Mouse (Mus musculus): ENCODE data around the gene Nop56.

Nop56 gene

DNA sequence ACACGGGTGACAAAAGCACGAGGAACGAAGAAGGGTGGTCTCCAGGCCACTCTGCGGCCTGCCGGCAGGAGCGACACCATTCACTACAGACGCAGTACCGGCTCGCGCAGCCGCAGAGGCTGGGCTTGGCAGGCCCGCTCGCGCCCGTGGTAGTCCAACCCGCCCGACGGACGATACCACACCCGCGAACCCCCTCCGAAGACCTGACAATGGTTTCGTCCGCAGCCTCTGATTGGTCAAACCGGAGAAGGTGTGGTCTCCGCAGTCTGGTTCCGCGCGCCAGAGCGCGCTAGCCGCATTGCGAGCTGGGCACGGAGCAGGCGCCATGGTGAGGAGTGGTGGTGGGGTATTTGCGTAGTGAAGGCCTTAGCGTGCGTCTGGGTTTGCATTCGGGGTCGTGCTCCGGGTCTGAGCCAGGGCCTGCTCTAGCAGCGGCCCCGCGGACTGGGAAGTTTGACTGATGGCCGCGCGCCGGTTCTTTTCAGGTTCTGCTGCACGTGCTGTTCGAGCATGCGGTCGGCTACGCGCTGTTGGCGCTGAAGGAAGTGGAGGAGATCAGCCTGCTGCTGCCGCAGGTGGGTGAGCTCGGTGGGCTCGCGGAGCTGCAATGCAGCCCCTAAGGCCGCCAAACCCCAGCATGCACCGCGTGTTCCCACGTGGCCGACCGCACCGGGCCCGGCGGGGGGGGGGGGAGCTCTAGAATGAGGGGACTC is at the start of gene Nop56:
Gene Nop56 (plus strand): TSS at position 282 of the 713 bp plus-strand sequence.
- peak; percentile 97 for DNase-seq (ENCODE audit: low read depth, low spot score)

DNA sequence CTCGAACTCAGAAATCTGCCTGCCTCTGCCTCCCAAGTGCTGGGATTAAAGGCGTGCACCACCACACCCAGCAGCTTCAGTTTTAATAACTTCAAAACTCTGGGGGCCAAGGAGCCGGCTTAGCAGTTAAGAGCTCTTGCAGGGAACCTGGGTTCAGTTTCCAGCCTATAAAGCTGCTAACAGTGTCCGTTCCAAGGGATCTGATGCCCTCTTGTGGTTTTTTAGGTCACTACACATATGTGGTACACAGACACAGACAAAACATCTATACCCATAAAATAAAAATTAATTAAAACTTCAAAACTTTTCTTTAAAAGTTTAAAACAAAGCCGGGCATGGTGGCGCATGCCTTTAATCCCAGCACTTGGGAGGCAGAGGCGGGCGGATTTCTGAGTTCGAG is 27.3 kb upstream of the Nop56 start:
- DNase-seq (ENCODE audit: low read depth, low spot score) = peak; percentile 63

DNA sequence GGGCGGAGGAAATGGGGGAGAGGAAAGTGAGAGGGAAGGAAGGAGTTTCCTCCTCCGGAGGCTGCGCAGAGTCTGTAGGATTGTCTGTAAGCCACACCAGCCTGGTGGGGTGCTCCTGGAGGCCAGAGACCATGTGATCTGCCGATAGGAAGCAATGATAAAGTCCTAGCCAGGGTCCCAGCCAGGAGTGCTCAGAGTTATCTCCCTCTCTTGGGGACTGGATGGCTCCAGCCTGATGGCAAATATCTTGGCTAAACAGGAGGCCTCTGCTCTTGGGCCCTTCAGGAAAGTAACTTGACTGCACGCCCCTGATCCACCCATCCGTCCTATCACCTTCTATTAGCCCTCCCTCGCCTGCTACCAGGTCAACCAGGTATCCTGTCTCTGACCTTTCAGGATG is 26.0 kb upstream of the Nop56 start:
- no peak for DNase-seq (ENCODE audit: low read depth, low spot score)

DNA sequence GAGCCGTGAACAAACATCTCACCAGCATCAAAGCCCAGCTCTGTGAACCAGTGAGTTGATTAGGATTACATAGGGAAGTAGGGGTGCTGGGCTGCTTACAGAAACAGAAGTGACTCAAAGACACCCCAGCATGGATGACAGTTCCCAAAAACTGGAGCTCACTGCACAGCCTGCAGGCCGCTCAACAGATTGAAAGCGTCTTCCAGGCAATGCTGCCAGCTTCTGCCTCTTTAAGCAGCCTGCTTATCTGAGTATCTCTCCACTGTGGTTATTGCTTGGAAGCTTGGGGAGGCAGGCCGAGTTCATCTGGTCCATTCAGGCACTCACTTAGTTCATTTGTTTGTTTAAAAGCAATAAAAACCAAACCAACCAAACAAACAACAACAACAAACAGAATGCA is 17.5 kb upstream of the Nop56 start:
- no peak for DNase-seq (ENCODE audit: low read depth, low spot score)

DNA sequence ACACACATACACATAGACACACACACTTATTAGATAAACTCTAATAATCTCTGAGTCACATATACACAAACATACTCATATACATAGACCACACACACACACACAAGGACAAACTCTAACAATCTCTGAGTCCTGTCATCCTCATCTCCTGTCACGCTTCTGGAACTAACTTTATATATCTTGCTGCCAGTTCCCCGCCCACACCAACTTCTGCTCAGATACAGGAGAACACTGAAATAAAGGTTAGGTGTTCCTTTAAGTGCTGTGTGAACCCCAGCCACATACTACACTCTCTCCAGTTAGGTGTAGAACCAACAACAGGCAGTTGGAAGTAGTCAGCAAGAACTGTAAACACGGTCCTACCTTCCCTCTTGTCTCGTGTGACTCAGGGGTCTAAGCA is 13.4 kb upstream of the Nop56 start:
- DNase-seq (ENCODE audit: low read depth, low spot score) = no peak

DNA sequence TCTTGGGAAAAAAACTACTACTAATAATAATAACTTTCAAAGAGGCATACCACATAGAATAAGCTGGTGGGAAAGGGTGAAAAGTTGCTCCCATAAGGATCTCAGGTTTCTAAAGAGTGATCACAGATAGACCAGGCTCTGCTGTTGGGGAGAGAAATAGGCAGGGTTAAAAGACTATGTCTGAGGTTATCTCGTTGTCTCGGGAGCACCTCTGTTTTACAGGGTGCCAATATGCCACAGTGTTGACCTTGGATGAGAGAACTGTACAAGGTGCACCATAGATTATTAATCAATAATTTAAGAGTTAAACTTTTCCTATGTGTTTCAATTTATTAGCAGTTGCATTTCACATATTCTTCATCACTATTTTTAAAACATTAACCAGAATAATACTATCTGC is 12.3 kb upstream of the Nop56 start:
- DNase-seq (ENCODE audit: low read depth, low spot score) = no peak

DNA sequence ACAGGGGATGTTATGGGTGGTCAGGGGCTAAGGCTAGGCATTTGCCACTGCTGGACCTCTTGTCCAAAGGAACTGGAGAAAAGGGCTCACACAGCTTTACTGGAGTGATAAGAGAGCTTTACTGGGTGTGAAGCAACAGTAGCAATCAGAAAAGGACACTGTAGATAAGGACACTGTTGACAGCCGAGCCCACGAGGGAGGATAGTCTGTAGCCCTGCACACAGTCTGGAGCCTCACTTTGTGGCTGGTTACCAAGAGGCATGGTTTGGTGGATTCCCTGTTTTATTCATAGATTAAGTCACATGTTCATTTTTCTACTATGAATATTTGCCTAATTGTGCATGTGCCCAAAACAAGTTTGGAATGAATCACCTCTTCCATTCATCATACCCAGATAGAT is 11.8 kb upstream of the Nop56 start:
- no peak for DNase-seq (ENCODE audit: low read depth, low spot score)

DNA sequence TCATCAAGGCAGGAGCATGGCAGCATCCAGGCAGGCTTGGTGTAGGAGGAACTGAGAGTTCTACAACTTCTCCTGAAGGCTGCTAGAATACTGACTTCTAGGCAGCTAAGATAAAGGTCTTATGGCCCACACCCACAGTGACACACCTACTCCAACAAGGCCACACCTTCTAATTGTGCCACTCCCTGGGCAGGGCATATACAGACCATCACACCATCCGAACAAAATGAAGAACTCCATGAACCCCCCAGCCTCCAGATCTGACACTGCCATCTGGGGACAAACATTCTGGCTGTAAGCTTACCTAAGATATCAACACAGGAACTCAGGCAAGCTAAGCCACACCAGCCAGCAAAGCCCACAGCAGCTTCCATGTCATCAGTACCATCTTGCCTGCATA is 8.7 kb upstream of the Nop56 start:
- no peak for DNase-seq (ENCODE audit: low read depth, low spot score)

DNA sequence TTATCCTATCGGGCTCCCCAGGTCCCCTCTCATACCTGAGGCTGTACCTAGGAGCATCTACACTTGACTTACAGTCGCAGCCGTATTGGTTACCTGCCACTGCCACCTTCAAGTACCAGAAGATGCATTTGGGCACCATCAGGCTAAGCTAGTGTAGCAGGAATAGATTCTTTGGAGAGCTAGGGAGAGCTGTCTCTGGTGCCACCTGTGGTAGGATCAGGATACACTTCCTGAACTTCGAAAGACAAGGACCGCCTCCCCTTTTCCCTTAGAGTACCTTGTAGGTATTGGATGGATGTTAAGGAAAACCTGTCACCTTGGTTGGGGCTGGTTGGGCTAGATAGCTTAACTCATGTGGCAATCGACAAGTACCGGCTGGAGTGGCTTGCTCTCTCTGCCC is 6.2 kb upstream of the Nop56 start:
- no peak for DNase-seq (ENCODE audit: low read depth, low spot score)

DNA sequence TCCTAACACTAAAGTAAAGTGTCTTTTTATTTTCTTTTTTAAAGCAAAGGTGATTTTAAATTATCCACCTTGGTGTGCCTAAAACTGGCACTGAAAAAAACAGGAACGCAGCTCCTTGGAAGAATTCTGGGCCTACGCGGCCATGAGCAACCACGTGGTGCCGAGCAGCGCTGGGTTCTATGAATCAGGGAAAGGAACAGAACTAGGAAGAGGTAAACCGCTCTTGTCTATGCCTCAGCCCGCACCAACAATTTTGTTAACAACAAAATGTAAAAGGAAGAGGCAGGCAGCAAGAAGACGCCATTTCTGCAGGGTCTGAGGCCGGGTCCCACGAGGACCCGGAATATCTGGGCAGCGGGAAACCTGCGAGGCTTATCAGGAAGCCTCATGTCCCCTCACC is 498 bp upstream of the Nop56 start:
- no peak for DNase-seq (ENCODE audit: low read depth, low spot score)

DNA sequence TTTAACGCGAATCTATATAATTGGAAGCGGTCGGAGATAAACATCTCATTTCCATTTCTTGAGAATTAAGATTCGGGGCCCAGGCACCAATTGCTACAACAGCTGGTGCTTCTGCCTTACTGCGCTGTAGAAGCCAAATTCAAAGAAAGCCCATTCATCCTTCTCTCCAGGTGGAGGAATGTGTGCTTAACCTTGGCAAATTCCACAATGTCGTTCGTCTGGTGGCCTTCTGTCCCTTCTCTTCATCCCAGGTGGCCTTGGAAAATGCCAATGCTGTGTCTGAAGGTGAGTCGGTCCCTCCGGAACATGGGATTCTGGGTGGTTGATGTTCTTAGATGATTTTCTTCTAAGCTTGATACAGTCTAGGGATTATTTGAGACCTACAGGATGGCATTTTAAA is 632 bp downstream of the Nop56 start:
- DNase-seq (ENCODE audit: low read depth, low spot score) = no peak

DNA sequence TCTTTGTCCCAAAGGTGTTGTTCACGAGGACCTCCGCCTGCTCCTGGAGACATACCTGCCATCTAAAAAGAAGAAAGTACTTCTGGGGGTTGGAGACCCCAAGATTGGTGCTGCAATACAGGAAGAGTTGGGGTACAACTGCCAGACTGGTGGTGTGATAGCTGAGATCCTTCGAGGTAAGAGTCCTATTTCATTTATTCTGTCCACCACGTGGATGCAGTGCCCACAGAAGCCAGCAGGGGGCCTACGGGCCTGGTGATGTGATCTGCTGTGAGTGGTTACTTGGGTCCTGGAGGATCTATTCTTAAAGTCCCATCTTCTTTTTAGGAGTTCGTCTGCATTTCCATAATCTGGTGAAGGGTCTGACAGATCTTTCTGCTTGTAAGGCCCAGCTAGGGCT is 1.4 kb downstream of the Nop56 start:
- DNase-seq (ENCODE audit: low read depth, low spot score) = peak; percentile 62

DNA sequence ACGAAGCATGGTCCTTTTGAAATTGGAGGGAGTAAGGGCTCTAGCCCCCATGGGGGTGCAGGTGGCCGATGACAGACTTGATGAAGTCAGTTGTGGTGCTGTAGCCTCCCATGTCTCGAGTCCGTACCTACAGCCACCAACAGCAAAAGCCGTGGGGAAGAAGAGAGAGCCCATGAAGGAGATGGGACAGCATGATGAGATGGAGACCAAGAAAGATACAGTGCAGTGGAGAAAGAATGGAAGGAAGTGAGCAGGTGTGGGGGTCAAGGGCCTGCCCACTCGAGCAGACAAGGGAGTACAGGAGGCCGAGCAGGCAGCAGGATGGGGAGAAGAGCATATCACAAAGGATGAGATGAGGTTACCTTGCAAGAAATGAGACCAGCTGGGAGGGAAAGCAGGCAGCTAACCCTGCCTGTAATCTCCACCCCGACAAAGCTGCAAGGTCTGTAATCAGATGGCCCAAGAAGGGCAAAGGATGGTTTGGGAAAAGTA is 5.4 kb downstream of the Nop56 start:
- DNase-seq (ENCODE audit: low read depth, low spot score) = peak; percentile 41

DNA sequence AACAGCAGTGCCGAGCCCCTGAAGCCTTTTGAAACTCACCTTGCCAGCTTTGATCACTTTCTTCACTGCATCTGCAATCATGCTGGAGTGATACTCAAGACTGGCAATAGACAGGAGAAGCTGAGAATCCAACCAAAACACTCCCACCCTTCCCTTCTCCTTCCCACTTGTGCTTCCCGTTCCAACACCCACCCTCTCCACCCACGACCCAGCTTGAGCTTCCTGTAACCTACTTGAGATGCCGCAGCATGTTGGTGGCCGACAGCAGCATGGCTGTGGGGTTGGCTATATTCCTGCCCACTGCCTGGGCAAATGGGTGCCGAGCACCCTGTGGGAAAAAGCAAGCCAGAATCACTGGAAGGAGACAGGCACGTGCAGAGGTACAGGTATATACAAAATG is 6.0 kb downstream of the Nop56 start:
- DNase-seq (ENCODE audit: low read depth, low spot score) = no peak

DNA sequence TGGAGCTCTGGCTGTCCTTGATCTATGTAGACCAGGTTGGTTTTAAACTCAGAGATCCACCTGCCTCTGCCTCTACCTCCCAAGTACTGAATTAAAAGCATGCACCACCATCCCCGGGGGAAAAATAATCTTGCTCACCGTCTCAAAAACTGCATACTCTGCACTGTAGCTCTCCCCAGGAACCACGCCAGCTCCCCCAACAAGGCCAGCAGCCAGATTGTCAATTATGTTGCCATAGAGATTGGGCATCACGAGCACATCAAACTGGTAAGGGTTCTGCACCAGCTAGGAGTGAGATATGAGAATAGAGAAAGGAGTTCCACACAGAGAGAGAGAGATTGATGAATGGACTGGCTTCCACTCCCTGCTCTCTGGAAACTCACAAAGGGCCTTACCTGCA is 6.6 kb downstream of the Nop56 start:
- DNase-seq (ENCODE audit: low read depth, low spot score) = no peak

DNA sequence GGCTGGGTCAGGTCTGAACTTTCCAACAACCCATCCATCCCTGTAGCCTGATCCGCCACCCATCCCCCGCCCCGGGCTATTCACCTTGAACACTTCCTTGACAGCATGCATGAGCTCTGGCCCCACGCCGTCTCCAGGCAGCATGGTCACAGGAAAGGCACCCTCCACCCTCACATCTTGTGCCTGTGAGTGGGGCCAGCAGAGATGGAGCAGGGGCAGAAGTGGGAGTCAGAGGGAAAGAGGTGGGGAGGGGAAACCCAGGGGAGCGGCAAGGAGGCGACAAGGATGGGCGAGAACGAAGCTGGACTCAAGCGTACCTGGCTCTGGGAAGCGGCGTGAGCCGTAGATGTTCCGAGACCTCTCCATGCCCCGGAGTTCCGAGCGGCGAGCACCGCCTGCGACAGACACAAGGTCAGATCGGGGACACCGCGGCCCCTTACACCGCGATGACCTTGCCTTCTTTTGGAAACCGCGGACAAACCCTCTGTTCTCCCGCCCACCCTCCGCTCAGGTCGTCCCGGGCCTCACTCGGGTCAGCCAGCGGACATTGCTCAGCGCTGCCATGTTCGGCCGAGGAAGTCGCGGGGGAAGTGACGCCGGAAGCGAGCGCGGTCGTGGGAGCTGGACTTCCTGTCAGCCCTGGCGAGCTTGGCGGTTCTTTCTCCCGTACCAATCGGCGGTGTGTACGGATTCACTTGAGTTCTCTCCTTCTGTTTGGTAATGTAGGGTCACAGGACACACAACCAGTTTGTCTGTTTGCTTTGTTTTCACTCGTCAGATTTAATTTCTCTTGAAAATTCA is 9.8 kb downstream of the Nop56 start, which contains the start of gene Idh3b:
Gene Idh3b (minus strand): TSS at position 694 of the 801 bp plus-strand sequence.
- DNase-seq (ENCODE audit: low read depth, low spot score) = peak; percentile 87

DNA sequence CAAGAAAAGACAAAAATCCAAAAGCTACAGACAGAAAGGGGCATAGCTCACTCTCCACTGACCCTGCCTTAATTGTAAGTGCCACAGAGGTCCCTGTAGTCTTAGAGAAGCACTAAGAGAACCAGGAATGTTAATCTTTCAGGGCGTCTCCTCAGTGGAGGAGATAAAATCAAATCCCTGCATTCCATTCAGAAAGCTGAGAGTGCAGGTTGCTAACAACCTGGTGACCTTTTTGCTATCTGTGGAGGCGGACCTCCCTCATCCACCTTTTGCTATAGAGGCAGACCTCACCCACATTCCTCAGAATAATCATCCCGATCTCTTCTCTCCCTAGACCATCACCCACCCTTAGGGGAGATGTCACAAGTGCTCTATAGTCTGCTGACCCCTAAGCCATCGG is 14.9 kb downstream of the Nop56 start:
- DNase-seq (ENCODE audit: low read depth, low spot score) = no peak

DNA sequence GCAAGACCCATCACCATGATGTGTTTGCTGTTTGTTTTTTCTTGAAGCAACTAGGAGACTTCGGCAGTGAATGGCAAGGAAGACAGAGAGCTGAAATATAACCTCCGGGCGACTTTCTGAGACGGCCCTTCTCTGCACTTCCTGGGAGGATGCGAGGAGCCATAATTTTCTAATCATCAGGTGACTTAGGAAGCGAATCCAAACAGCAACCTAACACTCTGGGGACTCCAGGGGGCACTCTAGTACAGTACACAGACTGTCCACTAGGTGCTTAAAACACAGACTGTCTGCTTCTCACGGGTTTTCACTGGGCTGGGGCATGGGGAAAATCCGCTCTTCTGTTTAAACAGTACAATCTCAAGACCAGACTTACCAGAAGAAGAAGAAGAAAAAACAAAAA is 17.2 kb downstream of the Nop56 start:
- peak; percentile 72 for DNase-seq (ENCODE audit: low read depth, low spot score)

DNA sequence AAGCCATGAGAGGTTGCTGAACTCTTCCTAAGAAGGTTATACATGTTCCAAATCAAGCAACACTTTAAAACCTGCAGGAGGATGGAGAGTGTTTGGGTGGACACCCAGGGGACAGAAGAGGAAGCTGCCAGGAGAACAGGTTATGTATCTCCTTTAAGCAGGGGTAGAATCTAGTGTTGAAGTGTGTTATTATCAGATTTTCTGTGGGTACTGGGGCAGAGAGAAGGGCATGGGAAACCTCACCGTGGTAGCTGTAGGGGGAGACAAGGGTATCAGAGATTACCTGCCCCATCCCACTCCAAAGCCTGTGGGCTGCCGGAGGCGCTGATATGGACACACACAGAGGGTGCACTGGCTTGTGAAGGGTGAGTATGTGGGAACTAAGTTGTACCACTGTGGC is 18.8 kb downstream of the Nop56 start:
- DNase-seq (ENCODE audit: low read depth, low spot score) = no peak

DNA sequence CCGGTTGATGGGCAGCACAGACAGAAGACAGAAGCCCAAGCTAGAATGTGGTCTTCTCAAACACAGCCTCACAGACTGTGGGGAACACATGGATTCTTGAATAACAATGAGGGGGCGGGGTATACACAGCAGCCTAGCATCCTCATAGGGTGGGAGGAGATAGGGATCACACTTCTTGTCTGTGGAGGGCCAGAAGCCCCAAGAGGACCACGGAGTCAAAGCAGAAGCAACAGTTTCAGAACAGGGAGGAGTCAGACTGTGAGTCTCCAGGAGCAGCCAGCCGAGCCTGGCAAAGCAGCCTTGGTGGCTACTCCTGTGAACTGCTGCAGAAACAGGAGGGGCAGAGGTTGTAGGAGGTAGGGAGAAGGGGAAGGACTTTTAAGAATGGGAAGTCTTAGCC is 19.3 kb downstream of the Nop56 start:
- no peak for DNase-seq (ENCODE audit: low read depth, low spot score)

DNA sequence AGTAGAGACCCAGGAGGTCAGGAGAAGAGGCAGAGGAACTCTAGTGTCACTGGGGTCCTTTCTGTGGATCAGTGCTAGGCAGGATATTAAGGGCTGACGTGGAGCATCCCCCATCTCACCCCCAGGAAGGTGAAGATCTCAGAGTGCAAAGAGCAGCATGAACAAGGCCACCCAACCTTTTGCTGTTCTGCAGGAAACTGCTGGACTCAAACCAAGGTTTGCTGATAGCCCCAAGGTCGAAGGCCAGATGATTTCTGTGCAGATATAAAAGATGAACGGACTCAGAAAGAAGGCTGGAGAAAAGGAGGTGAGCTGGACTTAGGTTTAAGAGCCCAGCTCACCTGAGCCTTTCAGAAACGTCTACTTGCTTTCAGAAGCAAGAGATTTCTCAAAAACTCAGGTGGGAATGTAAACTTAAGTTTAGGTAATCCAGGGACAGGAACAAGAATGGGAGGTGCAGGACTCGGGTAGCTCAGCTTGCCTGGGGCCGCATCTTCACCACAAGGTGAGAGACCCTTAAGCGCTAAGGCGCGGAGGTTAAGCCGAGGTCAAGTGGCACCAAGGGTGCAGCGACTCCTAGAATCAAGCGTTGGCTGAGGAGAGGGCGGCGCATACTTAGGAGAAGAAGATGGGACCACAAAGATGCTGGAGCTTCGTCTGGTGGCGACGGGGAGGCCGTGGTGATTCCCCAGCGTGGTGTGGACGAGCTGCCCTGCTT is 20.1 kb downstream of the Nop56 start:
- no peak for DNase-seq (ENCODE audit: low read depth, low spot score)

DNA sequence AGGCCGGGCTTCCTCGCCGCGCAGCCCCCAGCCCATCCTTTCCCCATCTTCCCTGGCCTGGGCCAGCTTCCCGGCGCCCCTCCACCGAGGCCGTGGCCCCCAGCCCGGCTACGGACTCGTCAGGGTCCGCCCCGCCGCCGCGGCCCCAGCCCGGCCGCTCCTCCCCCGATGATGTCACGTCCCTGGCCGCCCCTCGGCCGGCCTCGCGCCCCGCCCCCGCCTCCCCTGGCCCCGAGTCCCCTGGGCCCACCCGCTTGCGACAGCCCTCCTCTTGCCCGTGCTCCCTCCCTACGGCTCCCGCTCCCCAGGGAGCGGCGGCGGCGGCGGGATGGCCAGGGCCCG is 20.7 kb downstream of the Nop56 start, which contains the start of gene Ebf4:
Gene Ebf4 (plus strand): TSS at position 234 of the 342 bp plus-strand sequence.
- DNase-seq (ENCODE audit: low read depth, low spot score) = no peak

Measured in A20 (cell line).